ENCODE assay signal across 18 mouse cellular contexts in the genomic region with DNA sequence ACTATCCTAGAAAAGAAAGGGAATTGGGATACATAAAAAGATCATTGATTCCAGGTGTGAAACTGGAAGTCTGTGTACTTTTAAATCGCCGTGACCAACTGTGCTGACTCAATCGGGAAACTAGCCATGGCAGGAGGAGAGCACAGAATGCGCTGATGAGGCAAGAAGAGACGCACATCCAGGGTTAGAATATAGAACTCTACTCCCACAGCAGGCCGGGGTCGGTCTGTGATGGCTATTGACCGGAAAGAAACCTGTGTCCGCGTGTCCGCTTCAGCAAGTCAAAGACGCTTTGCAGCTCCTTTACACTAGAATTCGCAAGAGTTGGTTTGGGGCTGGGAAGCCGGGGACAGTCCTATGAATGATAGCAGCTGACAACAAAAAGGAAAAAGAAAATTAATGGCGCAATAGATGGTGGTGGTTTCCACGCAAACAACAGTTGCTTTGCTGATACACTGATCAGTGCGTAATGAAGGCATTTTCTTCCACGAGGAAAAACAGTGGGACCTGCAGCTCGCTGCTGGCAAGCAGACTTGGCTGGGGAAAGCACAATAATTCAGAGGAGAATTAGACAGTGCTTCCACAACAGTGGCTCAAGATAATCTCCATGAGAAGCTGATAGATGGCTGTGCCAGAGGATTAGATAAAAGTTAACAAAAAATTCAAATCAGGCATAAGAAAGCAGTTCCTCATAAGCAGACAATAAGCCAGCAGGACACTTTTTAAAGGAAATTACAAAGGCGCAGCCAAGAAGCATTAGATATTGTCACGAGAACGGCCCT.
DNase-seq lines count a peak whose midpoint lies in the region; ATAC-seq lines count a peak whose summit lies in the region.
"Had no signal": no experiment of that assay in that cellular context is flagged by ENCODE, and none has a peak within 500 bp of the region (broad histone marks: within the 10 kb centered on the region; RNA-seq: fewer than 3 reads in every experiment).

No protein-coding gene starts in this region.

- 64% methylated on average over 22 of the region's 22 CpGs for WGBS in hindbrain, embryonic 12.5 days
- WGBS in midbrain, embryonic 16.5 days, result 39% methylated on average over 22 of the region's 22 CpGs
- 88% methylated on average over 22 of the region's 22 CpGs for WGBS in kidney, embryonic 15.5 days

- H3K4me2 ChIP-seq in hindbrain, embryonic 12.5 days (replicated peaks), result peak overlapping the region; percentile 24; the same call in 1 of the 2 replicates
- H3K4me2 ChIP-seq in midbrain, embryonic 16.5 days (ENCODE audit: low read length), result peak overlapping the region; percentile 46
- no peak overlapping the region for H3K4me2 ChIP-seq in kidney, embryonic 15.5 days
- H3K4me2 ChIP-seq: embryonic facial prominence, embryonic 15.5 days; liver, embryonic 15.5 days had no signal

- H3K4me1 ChIP-seq in hindbrain, embryonic 12.5 days, result 0 out of 2 replicates have a peak, but pooled peaks cover 3% of the 10 kb centered on the region
- H3K4me1 ChIP-seq in midbrain, embryonic 16.5 days (ENCODE audit: control insufficient read depth, insufficient read depth, low read length), result peaks cover 10% of the 10 kb centered on the region
- no peaks in the 10 kb centered on the region for H3K4me1 ChIP-seq in kidney, embryonic 15.5 days
- H3K4me1 ChIP-seq: embryonic facial prominence, embryonic 15.5 days; liver, embryonic 15.5 days had no signal

- H3K4me3 ChIP-seq in hindbrain, embryonic 12.5 days, result no peak overlapping the region
- peak overlapping the region; percentile 7; the same call in 1 of the 2 replicates for H3K4me3 ChIP-seq in midbrain, embryonic 16.5 days (ENCODE audit: low read depth, low read length)
- H3K4me3 ChIP-seq in kidney, embryonic 15.5 days (replicated peaks), result no peak overlapping the region
- H3K4me3 ChIP-seq: embryonic facial prominence, embryonic 15.5 days; liver, embryonic 15.5 days had no signal

- no peak overlapping the region for H3K9ac ChIP-seq in hindbrain, embryonic 12.5 days
- no peak overlapping the region for H3K9ac ChIP-seq in midbrain, embryonic 16.5 days (ENCODE audit: low read depth, low read length)
- H3K9ac ChIP-seq in kidney, embryonic 15.5 days, result no peak overlapping the region
- H3K9ac ChIP-seq: embryonic facial prominence, embryonic 15.5 days; liver, embryonic 15.5 days had no signal

- DNase-seq in cerebellum, postnatal 10 days, result peak; percentile 21 to 24
- DNase-seq in cerebellum, adult 18-20 months, result no peak
- peak; percentile 3 for DNase-seq in brain, adult 2 months (ENCODE audit: low read depth, low spot score)
- DNase-seq in spleen, adult 12 weeks (ENCODE audit: low spot score), result no peak
- DNase-seq in gastrocnemius, adult 8-10 months (ENCODE audit: low spot score in 2 of 2), result no peak
- DNase-seq: cerebellum, adult 9-10 months; heart, adult 18-20 months; kidney, postnatal 10 days; lung, postnatal 14 days; right cerebral cortex, postnatal 4 days; thymus, postnatal 14 days had no signal

- H3K27me3 ChIP-seq in hindbrain, embryonic 12.5 days, result no peaks in the 10 kb centered on the region
- no peaks in the 10 kb centered on the region for H3K27me3 ChIP-seq in midbrain, embryonic 16.5 days (ENCODE audit: control insufficient read depth, insufficient read depth, low read depth, low read length)
- no peaks in the 10 kb centered on the region for H3K27me3 ChIP-seq in kidney, embryonic 15.5 days
- H3K27me3 ChIP-seq: CH12.LX; embryonic facial prominence, embryonic 15.5 days; liver, embryonic 15.5 days had no signal

- 0 out of 2 replicates have a peak, but pooled peaks have one; percentile 32 for ATAC-seq in hindbrain, embryonic 12.5 days (ENCODE audit: low FRiP score)
- peak; percentile 82 for ATAC-seq in midbrain, embryonic 16.5 days
- no peak for ATAC-seq in kidney, embryonic 15.5 days (replicated peaks; ENCODE audit: low FRiP score)
- ATAC-seq: activated CD4-positive, CD25-positive, alpha-beta regulatory T cell, adult 4 months had no signal

- no peaks in the 10 kb centered on the region for H3K36me3 ChIP-seq in hindbrain, embryonic 12.5 days
- no peaks in the 10 kb centered on the region for H3K36me3 ChIP-seq in midbrain, embryonic 16.5 days (ENCODE audit: control insufficient read depth, insufficient read depth, low read length)
- H3K36me3 ChIP-seq in kidney, embryonic 15.5 days, result no peaks in the 10 kb centered on the region
- H3K36me3 ChIP-seq: embryonic facial prominence, embryonic 15.5 days; liver, embryonic 15.5 days had no signal

- no peak overlapping the region for H3K27ac ChIP-seq in hindbrain, embryonic 12.5 days
- no peak overlapping the region for H3K27ac ChIP-seq in midbrain, embryonic 16.5 days (ENCODE audit: low read length)
- no peak overlapping the region for H3K27ac ChIP-seq in kidney, embryonic 15.5 days
- H3K27ac ChIP-seq: embryonic facial prominence, embryonic 15.5 days; liver, embryonic 15.5 days had no signal

- no peaks in the 10 kb centered on the region for H3K9me3 ChIP-seq in hindbrain, embryonic 12.5 days (replicated peaks)
- H3K9me3 ChIP-seq in midbrain, embryonic 16.5 days (replicated peaks; ENCODE audit: control insufficient read depth, low read length, poor library complexity, severe bottlenecking), result no peaks in the 10 kb centered on the region
- no peaks in the 10 kb centered on the region for H3K9me3 ChIP-seq in kidney, embryonic 15.5 days (replicated peaks)
- H3K9me3 ChIP-seq: embryonic facial prominence, embryonic 15.5 days; liver, embryonic 15.5 days had no signal

Comparison
In these comparisons a context has a peak if more than half of its experiments do, and no peak if none do; other contexts are left out.
1. DNase-seq: peak in cerebellum, postnatal 10 days (2 of 2) and brain, adult 2 months (single experiment); none in cerebellum, adult 18-20 months (0 of 2), spleen, adult 12 weeks (single experiment) and gastrocnemius, adult 8-10 months (0 of 2).